ENCODE assay signal across 12 mouse cellular contexts in the genomic region with DNA sequence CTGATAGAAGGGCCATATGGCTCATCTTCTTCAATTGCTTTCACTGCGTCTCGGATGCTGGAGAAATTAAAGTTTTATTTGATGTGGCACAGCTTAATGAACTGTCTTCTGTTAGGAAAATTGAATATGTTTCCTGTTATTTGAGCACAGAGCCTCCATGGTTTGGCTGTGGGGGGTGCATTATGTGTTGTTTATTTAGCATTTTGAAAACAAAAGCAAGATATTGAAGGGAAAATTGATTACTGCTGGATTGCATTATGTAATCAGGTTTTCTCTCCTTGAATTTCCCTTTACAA.
A peak's percentile ranks its signal among the peaks of the same experiment; 100 is the strongest.
DNase-seq lines count a peak whose midpoint lies in the region; ATAC-seq lines count a peak whose summit lies in the region.
"Had no signal": no experiment of that assay in that cellular context is flagged by ENCODE, and none has a peak within 500 bp of the region (broad histone marks: within the 10 kb centered on the region; RNA-seq: fewer than 3 reads in every experiment).

No protein-coding gene starts in this region.

- peak overlapping the region; percentile 90 for H3K27ac ChIP-seq in kidney, embryonic 14.5 days (ENCODE audit: low read depth, low read length)
- H3K27ac ChIP-seq in hindbrain, embryonic 10.5 days, result 0 out of 2 replicates have a peak overlapping the region, but pooled peaks have one; percentile 12
- H3K27ac ChIP-seq in hindbrain, embryonic 14.5 days, result peak overlapping the region; percentile 90
- peak overlapping the region; percentile 84 for H3K27ac ChIP-seq in neural tube, embryonic 15.5 days (replicated peaks)
- no peak overlapping the region for H3K27ac ChIP-seq in heart, embryonic 11.5 days (ENCODE audit: low read depth, low read length)
- H3K27ac ChIP-seq: liver, embryonic 14.5 days; midbrain, embryonic 15.5 days had no signal

- H3K9me3 ChIP-seq in kidney, embryonic 14.5 days (ENCODE audit: control insufficient read depth, low read length), result no peaks in the 10 kb centered on the region
- no peaks in the 10 kb centered on the region for H3K9me3 ChIP-seq in hindbrain, embryonic 10.5 days
- H3K9me3 ChIP-seq in hindbrain, embryonic 14.5 days (ENCODE audit: control insufficient read depth, low read length), result no peaks in the 10 kb centered on the region
- no peaks in the 10 kb centered on the region for H3K9me3 ChIP-seq in neural tube, embryonic 15.5 days (replicated peaks)
- no peaks in the 10 kb centered on the region for H3K9me3 ChIP-seq in heart, embryonic 11.5 days (replicated peaks; ENCODE audit: control insufficient read depth, low read length)
- H3K9me3 ChIP-seq: forebrain, embryonic 13.5 days; midbrain, embryonic 15.5 days had no signal

- DNase-seq in kidney, adult 9 months, result no peak
- no peak for DNase-seq in hindbrain, embryonic 10.5 days (ENCODE audit: low spot score)
- peak; percentile 40 for DNase-seq in hindbrain, embryonic 14.5 days (ENCODE audit: low spot score)
- DNase-seq in right cerebral cortex, adult 2 months (ENCODE audit: low spot score in 2 of 2), result no peak
- DNase-seq: lung, postnatal 36 days; spleen, adult 18-20 months had no signal

- no peak overlapping the region for H3K4me3 ChIP-seq in kidney, embryonic 14.5 days (ENCODE audit: low read length)
- H3K4me3 ChIP-seq in hindbrain, embryonic 10.5 days, result no peak overlapping the region
- no peak overlapping the region for H3K4me3 ChIP-seq in hindbrain, embryonic 14.5 days (replicated peaks; ENCODE audit: low read length)
- H3K4me3 ChIP-seq in neural tube, embryonic 15.5 days (replicated peaks), result no peak overlapping the region
- H3K4me3 ChIP-seq in heart, embryonic 11.5 days (ENCODE audit: low read depth, low read length), result no peak overlapping the region
- H3K4me3 ChIP-seq: midbrain, embryonic 15.5 days had no signal

- peak overlapping the region; percentile 38 for H3K4me2 ChIP-seq in kidney, embryonic 14.5 days (replicated peaks; ENCODE audit: low read depth, low read length)
- peak overlapping the region; percentile 28; the same call in 1 of the 2 replicates for H3K4me2 ChIP-seq in hindbrain, embryonic 14.5 days (replicated peaks)
- H3K4me2 ChIP-seq in neural tube, embryonic 15.5 days, result peak overlapping the region; percentile 54
- H3K4me2 ChIP-seq in heart, embryonic 11.5 days, result no peak overlapping the region
- H3K4me2 ChIP-seq: midbrain, embryonic 15.5 days had no signal

- no peaks in the 10 kb centered on the region for H3K27me3 ChIP-seq in kidney, embryonic 14.5 days (ENCODE audit: control insufficient read depth, insufficient read depth, low read length)
- H3K27me3 ChIP-seq in hindbrain, embryonic 10.5 days (ENCODE audit: insufficient read depth, poor library complexity, severe bottlenecking), result peaks cover 3% of the 10 kb centered on the region; the same call in 1 of the 2 replicates
- H3K27me3 ChIP-seq in hindbrain, embryonic 14.5 days (ENCODE audit: control insufficient read depth, insufficient read depth, low read length), result no peaks in the 10 kb centered on the region
- H3K27me3 ChIP-seq in neural tube, embryonic 15.5 days (replicated peaks), result no peaks in the 10 kb centered on the region
- no peaks in the 10 kb centered on the region for H3K27me3 ChIP-seq in heart, embryonic 11.5 days (ENCODE audit: control insufficient read depth, insufficient read depth, low read length)
- H3K27me3 ChIP-seq: midbrain, embryonic 15.5 days had no signal

- H3K9ac ChIP-seq in kidney, embryonic 14.5 days (ENCODE audit: low read depth, low read length), result peak overlapping the region; percentile 48; the same call in 1 of the 2 replicates
- peak overlapping the region; percentile 57; the same call in 1 of the 2 replicates for H3K9ac ChIP-seq in hindbrain, embryonic 14.5 days
- no peak overlapping the region for H3K9ac ChIP-seq in neural tube, embryonic 15.5 days (replicated peaks)
- no peak overlapping the region for H3K9ac ChIP-seq in heart, embryonic 11.5 days (ENCODE audit: low read depth, low read length)
- H3K9ac ChIP-seq: forebrain, embryonic 13.5 days; liver, embryonic 14.5 days; midbrain, embryonic 15.5 days had no signal

- no peaks in the 10 kb centered on the region for H3K36me3 ChIP-seq in kidney, embryonic 14.5 days (ENCODE audit: control insufficient read depth, insufficient read depth, low read length)
- no peaks in the 10 kb centered on the region for H3K36me3 ChIP-seq in hindbrain, embryonic 10.5 days
- H3K36me3 ChIP-seq in hindbrain, embryonic 14.5 days (replicated peaks; ENCODE audit: control insufficient read depth, insufficient read depth), result no peaks in the 10 kb centered on the region
- H3K36me3 ChIP-seq in neural tube, embryonic 15.5 days, result no peaks in the 10 kb centered on the region
- no peaks in the 10 kb centered on the region for H3K36me3 ChIP-seq in heart, embryonic 11.5 days (ENCODE audit: control insufficient read depth, insufficient read depth, low read length)
- H3K36me3 ChIP-seq: midbrain, embryonic 15.5 days had no signal

- WGBS in kidney, embryonic 14.5 days, result 20% methylated on average over 2 of the region's 2 CpGs
- 82% methylated on average over 2 of the region's 2 CpGs for WGBS in hindbrain, embryonic 10.5 days
- WGBS in hindbrain, embryonic 14.5 days, result 30% methylated on average over 2 of the region's 2 CpGs
- WGBS in neural tube, embryonic 15.5 days, result 16% methylated on average over 2 of the region's 2 CpGs
- WGBS in heart, embryonic 11.5 days (ENCODE audit: insufficient replicate concordance), result 67% methylated on average over 2 of the region's 2 CpGs

- ATAC-seq in kidney, embryonic 14.5 days (ENCODE audit: low FRiP score, low TSS enrichment), result no peak
- ATAC-seq in hindbrain, embryonic 14.5 days (ENCODE audit: low FRiP score), result no peak
- no peak for ATAC-seq in neural tube, embryonic 15.5 days (ENCODE audit: low FRiP score)
- no peak for ATAC-seq in heart, embryonic 11.5 days (replicated peaks; ENCODE audit: insufficient number of reproducible peaks, low FRiP score, low TSS enrichment)
- ATAC-seq: midbrain, embryonic 15.5 days had no signal

- peaks cover 47% of the 10 kb centered on the region for H3K4me1 ChIP-seq in kidney, embryonic 14.5 days (ENCODE audit: control insufficient read depth, insufficient read depth, low read length)
- H3K4me1 ChIP-seq in hindbrain, embryonic 10.5 days (replicated peaks), result peaks cover 85% of the 10 kb centered on the region
- peaks cover 78% of the 10 kb centered on the region for H3K4me1 ChIP-seq in hindbrain, embryonic 14.5 days (replicated peaks; ENCODE audit: control insufficient read depth, insufficient read depth, low read length)
- peaks cover 76% of the 10 kb centered on the region for H3K4me1 ChIP-seq in neural tube, embryonic 15.5 days
- peaks cover 17% of the 10 kb centered on the region for H3K4me1 ChIP-seq in heart, embryonic 11.5 days (ENCODE audit: control insufficient read depth, insufficient read depth, low read length)

Comparison
In these comparisons a context has a peak if more than half of its experiments do, and no peak if none do; other contexts are left out.
1. H3K9ac ChIP-seq: peak in kidney, embryonic 14.5 days (single experiment) and hindbrain, embryonic 14.5 days (single experiment); none in neural tube, embryonic 15.5 days (single experiment) and heart, embryonic 11.5 days (single experiment).